Mouse (Mus musculus) kidney, postnatal 0 days (tissue): ENCODE data around the gene Olfr1100. TPM values are rescaled to one million over a fixed set of nuclear protein-coding genes. Genes with fewer than 3 reads are reported as not detected.

ENCODE experiments used
- ATAC-seq: fragments of 200-750 bp; cut with Nextera tagmentation; replicated peaks from 2 replicates; pipeline ENCODE4 v1.8.0; 2017; ENCODE audit warnings: low read depth, moderate number of reproducible peaks, moderate TSS enrichment, moderate library complexity; ENCODE audit not compliant: low FRiP score
- DNase-seq: peaks from one replicate; pipeline ENCODE4 v3.0.0-alpha.2; 2016; ENCODE audit warnings: low spot score
- H3K27ac ChIP-seq: fragments of 300-500 bp; sonication (generic); 2 replicates; pipeline ENCODE4 v1.5.1; 2014; ENCODE audit warnings: mild to moderate bottlenecking
- H3K27me3 ChIP-seq: fragments of 300-500 bp; sonication (generic); 2 replicates; pipeline ENCODE4 v1.6.1; 2014; ENCODE audit warnings: low read length, mixed read lengths; ENCODE audit not compliant: insufficient read depth
- H3K36me3 ChIP-seq: fragments of 300-500 bp; sonication (generic); 2 replicates; pipeline ENCODE4 v1.6.1; 2014; ENCODE audit warnings: low read length, mixed read lengths; ENCODE audit not compliant: insufficient read depth
- H3K4me1 ChIP-seq: fragments of 300-500 bp; sonication (generic); replicated peaks from 2 replicates; pipeline ENCODE4 v1.6.1; 2014; ENCODE audit warnings: antibody characterized with exemption, low read length, mixed read lengths; ENCODE audit not compliant: insufficient read depth
- H3K4me2 ChIP-seq: fragments of 300-500 bp; sonication (generic); 2 replicates; pipeline ENCODE4 v1.6.1; 2014; ENCODE audit warnings: mild to moderate bottlenecking, low read length, moderate library complexity, mixed read lengths
- H3K4me3 ChIP-seq: fragments of 300-500 bp; sonication (generic); replicated peaks from 2 replicates; pipeline ENCODE4 v1.5.1; 2014; ENCODE audit warnings: low read depth, low read length
- H3K9ac ChIP-seq: fragments of 300-500 bp; sonication (generic); 2 replicates; pipeline ENCODE4 v1.6.1; 2014; ENCODE audit warnings: low read depth, low read length
- H3K9me3 ChIP-seq: fragments of 300-500 bp; sonication (generic); replicated peaks from 2 replicates; pipeline ENCODE4 v1.6.1; 2016; ENCODE audit warnings: low read length, inconsistent platforms, mixed read lengths
- CTCF ChIP-seq: IDR thresholded peaks from 2 replicates; pipeline ENCODE4 v1.5.1; 2016; ENCODE audit warnings: antibody characterized with exemption, low read depth, mild to moderate bottlenecking, moderate library complexity
- WGBS: fragments of 180-500 bp; shearing (Covaris S2); extraction: QIAGEN DNeasy Blood & Tissue Kit; methylation state at CpG from one replicate; pipeline ENCODE4 v1.1.7; 2014; 5-methylcytosine and 5-hydroxymethylcytosine counted together
- polyA plus RNA-seq: library from polyadenylated mRNA; unstranded; fragments of >200 nt; fragmentation: Nextera tagmentation; extraction: Ambion mirVana; gene quantifications from 2 replicates; pipeline ENCODE4 v1.2.1, GENCODE M21; 2015

Olfr1100 gene
- polyA plus RNA-seq: not detected in 2 replicates

DNA sequence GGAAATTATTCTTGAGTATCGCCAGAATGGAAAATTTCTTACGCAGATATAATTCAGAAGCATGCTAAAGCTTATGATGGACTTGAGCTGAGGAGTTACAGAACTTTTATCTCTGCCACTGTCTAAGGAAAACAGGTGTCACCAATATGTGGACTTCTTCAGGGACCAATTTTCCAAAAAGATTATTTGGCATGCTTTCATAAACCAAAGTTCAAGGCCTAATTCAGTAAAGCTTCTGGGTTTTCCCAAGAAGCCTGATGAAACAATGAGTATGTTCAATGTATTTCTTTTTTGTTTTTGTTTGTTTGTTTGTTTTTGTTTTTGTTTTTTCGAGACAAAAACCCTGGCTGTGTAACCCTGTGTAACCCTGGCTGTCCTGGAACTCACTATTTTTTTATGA is at the start of gene Olfr1100:
Gene Olfr1100, minus strand, starts transcription at position 101 of the 400 bp plus-strand sequence.
- no peak within 1 kb of the TSS for H3K27ac ChIP-seq
- H3K4me2 ChIP-seq: no peak within 1 kb of the TSS
- ATAC-seq: no peak
- no peak within 1 kb of the TSS for H3K4me3 ChIP-seq
- no peak for TF ChIP-seq CTCF
- WGBS: 78% methylated on average over 3 of the region's 3 CpGs
- DNase-seq: no peak
- H3K4me1 ChIP-seq: no peaks in the 10 kb centered on the region
- no peak within 1 kb of the TSS for H3K9ac ChIP-seq
- H3K9me3 ChIP-seq: no peaks in the 10 kb centered on the region
- no peaks in the 10 kb centered on the region for H3K36me3 ChIP-seq
- H3K27me3 ChIP-seq: no peaks in the 10 kb centered on the region

DNA sequence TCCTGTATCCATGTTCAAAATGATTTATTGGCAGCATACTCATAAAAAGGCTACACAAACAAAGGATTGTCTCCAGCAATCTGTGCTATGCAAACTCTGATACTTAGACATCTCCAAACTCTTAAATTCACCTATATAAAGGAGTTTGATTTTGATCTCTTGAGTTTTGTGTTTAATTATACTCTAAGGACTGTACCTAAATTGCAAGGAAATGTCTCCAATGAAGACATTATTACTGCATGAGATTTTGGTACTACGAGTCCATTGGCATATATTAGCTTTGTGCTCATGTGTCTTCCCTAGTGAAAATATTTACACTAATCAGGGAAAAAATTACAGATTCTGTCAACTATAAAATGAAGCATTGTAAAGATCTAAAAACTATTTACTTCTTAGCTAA is 47.2 kb upstream of the Olfr1100 start, which contains the start of gene Olfr1104:
Gene Olfr1104, minus strand, starts transcription at position 101 of the 400 bp plus-strand sequence.
- H3K4me1 ChIP-seq: no peaks in the 10 kb centered on the region
- TF ChIP-seq CTCF: no peak
- no peaks in the 10 kb centered on the region for H3K36me3 ChIP-seq
- 62% methylated on average over 1 of the region's 1 CpGs for WGBS
- no peaks in the 10 kb centered on the region for H3K9me3 ChIP-seq
- ATAC-seq (no peak), DNase-seq (no peak)
- H3K27ac ChIP-seq: no peak within 1 kb of the TSS
- H3K4me3 ChIP-seq: no peak within 1 kb of the TSS
- H3K4me2 ChIP-seq: no peak within 1 kb of the TSS
- no peak within 1 kb of the TSS for H3K9ac ChIP-seq
- H3K27me3 ChIP-seq: no peaks in the 10 kb centered on the region

DNA sequence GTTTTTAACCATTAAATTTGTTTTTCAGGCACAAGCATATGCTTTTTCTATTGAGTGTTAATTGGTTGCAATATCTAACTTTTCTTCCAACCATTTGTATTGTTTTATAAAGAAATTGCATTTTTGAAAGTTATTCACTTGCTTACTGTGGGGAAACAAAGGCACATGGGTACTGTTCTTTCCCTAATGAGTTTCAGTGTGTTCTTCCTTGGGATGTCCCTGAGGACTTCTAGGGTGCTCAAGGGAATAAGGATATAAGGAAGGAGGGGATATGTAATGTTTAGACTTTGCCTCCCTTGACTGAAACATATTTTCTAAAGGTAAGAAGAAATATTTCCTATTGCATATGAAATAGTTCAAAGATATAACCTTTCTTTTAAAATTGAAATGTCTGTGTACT is 18.3 kb upstream of the Olfr1100 start, which contains the start of gene Olfr1102:
Gene Olfr1102, plus strand, starts transcription at position 301 of the 400 bp plus-strand sequence.
- Histone ChIP-seq H3K4me1 (no peaks in the 10 kb centered on the region), H3K4me2 (no peak within 1 kb of the TSS), H3K9me3 (no peaks in the 10 kb centered on the region), H3K27me3 (no peaks in the 10 kb centered on the region), H3K36me3 (no peaks in the 10 kb centered on the region), H3K9ac (no peak within 1 kb of the TSS), H3K27ac (no peak within 1 kb of the TSS), H3K4me3 (no peak within 1 kb of the TSS)
- no peak for DNase-seq
- TF ChIP-seq CTCF: no peak
- no peak for ATAC-seq

DNA sequence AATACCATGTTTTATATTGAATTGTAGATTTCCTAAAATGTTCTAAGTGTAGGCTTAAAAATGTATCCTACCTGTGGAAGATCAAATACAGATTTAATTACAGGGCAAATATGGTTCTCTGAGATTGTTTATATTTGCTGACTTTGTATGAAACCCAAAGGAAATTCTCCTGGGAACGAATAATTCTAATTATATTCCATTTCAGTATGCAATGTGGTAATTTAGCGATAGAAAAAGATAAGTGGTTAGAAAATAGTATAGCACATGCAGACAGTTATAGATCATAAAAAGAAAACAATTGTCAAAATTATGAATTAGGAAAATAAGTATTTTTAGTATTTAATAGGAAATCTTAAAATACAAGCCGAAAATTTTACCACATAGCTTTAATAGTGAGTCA is 11.4 kb upstream of the Olfr1100 start, which contains the start of gene Olfr1101:
Gene Olfr1101, minus strand, starts transcription at position 101 of the 400 bp plus-strand sequence.
- TF ChIP-seq CTCF: no peak
- Histone ChIP-seq H3K9ac (no peak within 1 kb of the TSS), H3K9me3 (no peaks in the 10 kb centered on the region), H3K4me1 (no peaks in the 10 kb centered on the region), H3K4me2 (no peak within 1 kb of the TSS), H3K36me3 (no peaks in the 10 kb centered on the region), H3K27ac (no peak within 1 kb of the TSS), H3K4me3 (no peak within 1 kb of the TSS), H3K27me3 (no peaks in the 10 kb centered on the region)
- DNase-seq (no peak), ATAC-seq (no peak)
- WGBS: 76% methylated on average over 3 of the region's 3 CpGs

DNA sequence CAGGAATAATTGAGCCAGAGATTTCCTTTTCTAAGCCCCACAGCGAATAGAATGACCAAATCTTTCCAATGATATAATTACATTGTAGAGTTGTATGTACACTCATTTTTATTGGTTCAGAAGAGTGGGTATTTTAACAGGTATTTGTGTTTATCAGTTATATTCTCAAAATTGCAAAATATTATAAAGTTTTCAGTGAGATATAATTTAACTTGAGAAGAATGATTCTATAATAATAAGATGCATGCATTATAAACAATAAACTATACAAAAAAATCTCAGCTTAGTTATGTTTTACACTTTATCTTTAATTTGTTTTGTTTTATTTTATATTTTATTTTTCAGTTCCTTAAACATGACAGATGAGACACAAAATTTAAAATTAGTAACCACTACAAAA is 19.2 kb downstream of the Olfr1100 start, which contains the start of gene Olfr1099:
Gene Olfr1099, minus strand, starts transcription at position 101 of the 400 bp plus-strand sequence.
- no peak within 1 kb of the TSS for H3K27ac ChIP-seq
- no peak within 1 kb of the TSS for H3K9ac ChIP-seq
- H3K9me3 ChIP-seq: no peaks in the 10 kb centered on the region
- ATAC-seq (no peak), DNase-seq (no peak)
- no peak for TF ChIP-seq CTCF
- H3K27me3 ChIP-seq: no peaks in the 10 kb centered on the region
- H3K4me2 ChIP-seq: no peak within 1 kb of the TSS
- H3K4me1 ChIP-seq: no peaks in the 10 kb centered on the region
- 75% methylated on average over 1 of the region's 1 CpGs for WGBS
- H3K36me3 ChIP-seq: no peaks in the 10 kb centered on the region
- H3K4me3 ChIP-seq: no peak within 1 kb of the TSS

DNA sequence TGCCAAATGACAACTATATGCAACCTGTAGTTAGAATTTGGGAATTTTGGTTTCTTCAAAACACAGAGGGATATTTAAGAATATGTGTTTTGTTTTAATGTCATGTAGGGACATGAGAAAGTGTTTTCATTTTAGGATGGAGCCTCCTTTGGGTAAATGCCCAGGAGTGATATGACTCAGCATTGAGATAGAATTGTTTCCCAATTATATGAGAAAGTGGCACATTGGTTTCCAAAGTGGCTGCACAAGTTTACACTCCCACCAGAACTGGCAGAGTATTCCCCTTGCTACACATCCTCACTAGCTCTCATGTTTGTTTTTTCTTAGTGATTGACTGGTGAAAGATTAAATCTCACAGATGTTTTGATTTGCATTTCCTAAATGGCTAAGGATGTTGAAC is 53.2 kb downstream of the Olfr1100 start:
- no peak for TF ChIP-seq CTCF
- ATAC-seq (no peak), DNase-seq (no peak)
- no peak overlapping the region for H3K9ac ChIP-seq
- H3K27ac ChIP-seq: no peak overlapping the region
- H3K36me3 ChIP-seq: no peaks in the 10 kb centered on the region
- H3K4me3 ChIP-seq: no peak overlapping the region
- H3K27me3 ChIP-seq: no peaks in the 10 kb centered on the region
- no peaks in the 10 kb centered on the region for H3K9me3 ChIP-seq
- no peak overlapping the region for H3K4me2 ChIP-seq
- H3K4me1 ChIP-seq: no peaks in the 10 kb centered on the region

Other genes starting within 250 kb of the Olfr1100 start
- not detected in 2 replicates for gene Olfr1089, start 246.3 kb downstream of the Olfr1100 start, polyA plus RNA-seq
- not detected in 2 replicates for gene Olfr1090, start 221.0 kb downstream of the Olfr1100 start, polyA plus RNA-seq
- not detected in 2 replicates for gene Olfr1093, start 197.5 kb downstream of the Olfr1100 start, polyA plus RNA-seq
- not detected in 2 replicates for gene Olfr141, start 169.9 kb downstream of the Olfr1100 start, polyA plus RNA-seq
- gene Olfr1094, start 155.3 kb downstream of the Olfr1100 start, polyA plus RNA-seq: not detected in 2 replicates
- gene Olfr1095, start 128.3 kb downstream of the Olfr1100 start, polyA plus RNA-seq: not detected in 2 replicates
- gene Gm13723, start 105.2 kb downstream of the Olfr1100 start, polyA plus RNA-seq: not detected in 2 replicates
- not detected in 2 replicates for gene Olfr1097, start 87.7 kb downstream of the Olfr1100 start, polyA plus RNA-seq
- gene Olfr1098, start 55.4 kb downstream of the Olfr1100 start, polyA plus RNA-seq: not detected in 2 replicates
- not detected in 2 replicates for gene Olfr1099, start 19.3 kb downstream of the Olfr1100 start, polyA plus RNA-seq
- not detected in 2 replicates for gene Olfr1101, start 11.3 kb upstream of the Olfr1100 start, polyA plus RNA-seq
- not detected in 2 replicates for gene Olfr1102, start 18.4 kb upstream of the Olfr1100 start, polyA plus RNA-seq
- gene Olfr1104, start 47.1 kb upstream of the Olfr1100 start, polyA plus RNA-seq: not detected in 2 replicates
- not detected in 2 replicates for gene Olfr1105, start 56.6 kb upstream of the Olfr1100 start, polyA plus RNA-seq
- gene Olfr1106, start 72.3 kb upstream of the Olfr1100 start, polyA plus RNA-seq: not detected in 2 replicates
- gene Olfr1107, start 95.9 kb upstream of the Olfr1100 start, polyA plus RNA-seq: not detected in 2 replicates
- not detected in 2 replicates for gene Olfr1109, start 116.1 kb upstream of the Olfr1100 start, polyA plus RNA-seq
- not detected in 2 replicates for gene Olfr259, start 134.6 kb upstream of the Olfr1100 start, polyA plus RNA-seq
- gene Olfr1110, start 160.3 kb upstream of the Olfr1100 start, polyA plus RNA-seq: not detected in 2 replicates
- not detected in 2 replicates for gene Olfr1111, start 172.7 kb upstream of the Olfr1100 start, polyA plus RNA-seq
- gene Olfr1112, start 207.8 kb upstream of the Olfr1100 start, polyA plus RNA-seq: not detected in 2 replicates
- not detected in 2 replicates for gene Olfr1113, start 229.0 kb upstream of the Olfr1100 start, polyA plus RNA-seq